Mouse (Mus musculus): ENCODE measurements around the gene Tom1l2.

The Tom1l2 gene

DNA sequence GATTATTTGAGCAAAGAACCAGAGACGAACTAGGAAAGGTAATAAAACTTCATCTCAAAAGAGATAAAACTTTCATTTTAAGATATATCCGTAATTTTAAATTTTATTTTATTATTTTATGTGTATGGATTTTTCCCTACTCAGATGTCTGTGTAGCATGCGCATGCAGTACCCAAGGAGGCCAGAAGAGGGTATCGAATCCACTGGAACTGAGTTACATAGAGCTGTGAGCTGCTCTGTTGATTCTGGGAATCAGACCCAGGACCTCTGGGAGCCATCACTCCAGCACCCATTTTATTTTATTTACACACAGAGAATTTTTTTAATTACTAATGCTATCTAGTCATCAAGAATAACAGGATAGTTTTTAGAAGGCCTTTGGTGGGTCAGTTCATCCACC lies 45.9 kb downstream of the Tom1l2 start:
- DNase-seq (ENCODE audit: extremely low spot score): peak; percentile 25

DNA sequence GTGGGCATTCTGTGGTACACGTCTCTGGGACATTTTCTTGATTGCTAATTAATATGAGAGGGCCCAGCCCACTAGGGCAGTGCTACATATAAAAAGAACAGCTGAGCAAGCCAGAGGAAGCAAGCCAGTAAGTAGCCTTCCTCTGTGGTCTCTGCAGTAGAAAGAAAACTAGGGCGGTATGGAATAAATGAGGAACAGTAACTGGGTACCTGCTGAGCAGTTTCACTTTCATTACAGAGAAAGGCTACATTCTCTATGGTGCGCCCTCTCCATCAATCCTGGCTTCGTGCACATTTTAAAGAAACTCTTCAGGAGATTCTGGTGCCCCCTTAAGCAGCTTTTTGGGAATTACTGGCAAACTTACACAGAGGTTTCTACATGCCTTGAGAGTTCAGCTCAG lies 47.1 kb downstream of the Tom1l2 start:
- DNase-seq (ENCODE audit: extremely low spot score): no peak

DNA sequence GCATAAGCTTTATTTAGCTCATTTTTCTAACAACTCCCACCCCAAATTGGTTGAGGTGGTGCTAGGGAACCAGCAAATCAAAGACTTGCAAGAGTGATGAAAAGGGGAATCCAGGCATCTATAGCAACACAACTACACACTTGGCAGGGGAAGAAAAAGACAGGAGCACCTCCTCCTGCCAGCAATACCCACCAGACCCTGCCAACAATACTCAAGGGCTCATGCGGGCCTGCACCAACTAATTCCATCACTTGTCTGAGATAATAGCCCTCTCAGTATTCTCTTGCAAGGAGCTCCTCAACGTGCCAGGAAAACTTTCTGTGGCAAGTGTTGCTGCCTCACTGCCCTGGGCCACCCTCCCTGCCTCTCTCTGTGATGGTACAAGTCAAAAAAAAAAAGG lies 49.2 kb downstream of the Tom1l2 start:
- DNase-seq (ENCODE audit: extremely low spot score): no peak

DNA sequence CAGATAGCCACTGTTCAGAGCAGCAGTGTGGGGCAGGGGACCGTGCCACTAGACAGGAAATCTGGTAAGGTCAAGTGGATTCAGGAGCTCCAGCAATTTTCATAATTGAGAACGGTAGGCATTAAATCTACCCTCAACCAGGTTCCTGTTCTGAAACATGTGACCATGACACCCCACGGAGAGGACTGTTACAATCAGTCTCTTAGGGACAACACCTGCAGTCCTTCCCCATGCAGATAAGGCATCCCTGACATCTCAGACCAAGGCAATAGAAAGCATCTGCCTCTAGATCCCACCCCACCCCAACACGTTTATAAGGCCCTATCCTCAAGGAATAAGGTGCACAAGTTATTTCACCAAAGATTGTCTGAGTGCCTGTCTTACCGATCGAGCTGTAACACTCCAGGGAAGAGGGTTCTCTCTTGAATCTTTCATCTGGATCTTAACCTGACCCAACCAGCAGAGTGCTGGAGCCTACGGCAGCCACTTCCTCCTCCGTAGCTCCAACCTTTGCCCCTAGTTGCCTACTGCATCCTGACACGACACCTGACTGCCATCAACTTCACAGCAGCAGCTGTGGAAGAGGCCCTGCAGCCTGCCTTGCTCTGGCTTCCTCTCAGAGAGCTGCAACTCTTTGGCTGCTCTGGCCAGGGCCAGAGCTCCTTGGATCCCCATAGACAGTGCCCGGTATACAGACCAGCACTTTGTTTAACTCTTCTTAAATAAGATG lies 50.2 kb downstream of the Tom1l2 start:
- DNase-seq (ENCODE audit: extremely low spot score): no peak

DNA sequence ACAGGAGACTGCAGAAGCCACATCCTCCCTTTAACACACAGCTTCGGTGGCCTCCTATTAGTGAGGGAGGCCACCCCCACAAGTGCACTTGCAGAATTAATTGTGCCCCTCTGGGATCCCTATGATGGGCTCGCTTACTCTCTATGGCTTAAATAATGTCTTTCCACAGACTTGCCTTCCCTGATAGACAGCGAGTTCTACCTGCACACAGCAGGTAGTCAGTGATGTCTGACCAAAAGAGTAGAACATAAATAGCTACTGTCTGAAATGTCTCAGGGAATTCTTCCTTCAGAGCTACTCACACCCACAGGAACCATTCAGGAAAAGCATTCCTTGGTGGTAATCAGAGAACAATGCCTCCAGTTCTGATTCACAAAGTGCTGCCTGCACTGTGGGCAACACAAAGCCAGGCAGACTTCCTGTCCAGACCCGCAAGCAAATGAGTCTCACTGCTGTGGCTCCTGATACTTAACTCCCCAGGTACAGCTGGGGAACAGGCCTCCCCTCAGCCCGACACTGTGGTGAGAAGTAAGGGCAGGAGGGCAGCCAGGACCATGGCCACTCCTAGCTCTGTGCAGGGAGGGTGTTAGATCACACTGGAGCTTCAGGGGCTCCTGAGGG lies 51.0 kb downstream of the Tom1l2 start:
- no peak for DNase-seq (ENCODE audit: extremely low spot score)

DNA sequence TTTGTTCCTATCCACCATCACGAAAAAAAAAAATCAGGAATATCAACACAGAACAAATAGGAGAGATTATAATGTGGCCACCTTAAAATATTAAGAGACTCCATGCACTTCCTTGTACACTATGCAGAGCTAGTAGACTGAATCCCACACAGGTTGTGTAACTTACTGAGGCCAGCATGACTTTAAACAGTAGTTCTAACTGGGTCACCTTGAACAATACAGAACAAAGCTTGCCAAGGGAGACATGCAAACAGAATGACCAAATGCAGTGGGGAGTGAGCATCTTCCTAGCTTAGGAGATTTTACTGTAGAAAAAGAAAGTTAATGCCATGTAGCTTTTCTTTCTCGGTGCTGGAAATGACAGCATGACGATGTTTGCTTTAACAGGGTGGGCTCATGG lies 52.4 kb downstream of the Tom1l2 start:
- DNase-seq (ENCODE audit: extremely low spot score): no peak

DNA sequence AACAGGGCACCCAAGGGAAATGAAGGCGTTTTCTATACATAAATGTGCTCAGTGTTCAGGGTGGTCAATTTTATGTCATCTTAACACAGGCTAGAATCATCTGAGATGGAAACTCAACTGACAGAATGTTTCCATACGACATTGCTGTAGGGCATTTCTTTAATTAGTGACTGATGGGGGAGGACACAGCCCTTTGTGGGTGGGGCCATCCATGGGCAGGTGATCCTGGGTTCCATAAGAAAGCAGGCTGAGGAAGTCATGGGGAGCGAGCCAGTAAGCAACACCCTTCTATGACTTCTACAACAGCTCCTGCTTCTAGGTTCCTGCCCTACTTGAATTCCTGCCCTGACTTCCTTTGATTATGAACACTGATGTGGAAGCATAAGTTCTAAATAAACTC lies 54.9 kb downstream of the Tom1l2 start:
- no peak for DNase-seq (ENCODE audit: extremely low spot score)

DNA sequence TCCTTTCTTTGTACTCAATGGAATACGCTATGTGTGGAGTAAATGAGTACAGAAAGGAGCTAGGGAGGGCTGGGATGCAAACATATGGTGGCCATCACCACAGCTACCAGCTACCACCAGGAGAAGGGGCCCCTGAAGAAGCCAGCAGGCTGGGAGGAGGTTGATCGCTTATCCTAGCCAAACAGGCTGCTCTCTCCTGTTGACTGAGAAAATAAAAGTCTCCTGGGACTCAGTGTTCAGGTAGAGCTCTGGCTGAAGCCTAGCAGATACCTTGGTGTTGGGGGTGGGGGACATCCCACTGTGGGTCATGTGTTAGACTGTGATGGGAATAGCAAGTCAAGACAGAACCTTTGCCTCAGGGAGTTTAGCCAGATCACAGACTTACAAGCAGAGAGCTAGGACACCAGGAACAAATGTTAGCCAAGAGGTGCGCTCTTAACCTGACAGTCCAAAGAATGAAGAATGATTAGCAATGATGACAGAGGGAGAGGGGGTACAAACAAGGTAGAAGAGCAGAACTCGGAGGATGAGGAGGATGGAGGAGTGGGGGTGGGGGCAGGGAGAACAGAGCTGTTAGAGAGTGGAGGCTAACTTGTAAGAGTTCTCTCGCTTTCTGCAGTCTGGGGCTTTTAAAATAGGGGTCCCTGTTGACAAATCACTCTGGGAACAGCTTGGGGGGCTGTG lies 57.9 kb downstream of the Tom1l2 start:
- DNase-seq (ENCODE audit: extremely low spot score): peak; percentile 53

DNA sequence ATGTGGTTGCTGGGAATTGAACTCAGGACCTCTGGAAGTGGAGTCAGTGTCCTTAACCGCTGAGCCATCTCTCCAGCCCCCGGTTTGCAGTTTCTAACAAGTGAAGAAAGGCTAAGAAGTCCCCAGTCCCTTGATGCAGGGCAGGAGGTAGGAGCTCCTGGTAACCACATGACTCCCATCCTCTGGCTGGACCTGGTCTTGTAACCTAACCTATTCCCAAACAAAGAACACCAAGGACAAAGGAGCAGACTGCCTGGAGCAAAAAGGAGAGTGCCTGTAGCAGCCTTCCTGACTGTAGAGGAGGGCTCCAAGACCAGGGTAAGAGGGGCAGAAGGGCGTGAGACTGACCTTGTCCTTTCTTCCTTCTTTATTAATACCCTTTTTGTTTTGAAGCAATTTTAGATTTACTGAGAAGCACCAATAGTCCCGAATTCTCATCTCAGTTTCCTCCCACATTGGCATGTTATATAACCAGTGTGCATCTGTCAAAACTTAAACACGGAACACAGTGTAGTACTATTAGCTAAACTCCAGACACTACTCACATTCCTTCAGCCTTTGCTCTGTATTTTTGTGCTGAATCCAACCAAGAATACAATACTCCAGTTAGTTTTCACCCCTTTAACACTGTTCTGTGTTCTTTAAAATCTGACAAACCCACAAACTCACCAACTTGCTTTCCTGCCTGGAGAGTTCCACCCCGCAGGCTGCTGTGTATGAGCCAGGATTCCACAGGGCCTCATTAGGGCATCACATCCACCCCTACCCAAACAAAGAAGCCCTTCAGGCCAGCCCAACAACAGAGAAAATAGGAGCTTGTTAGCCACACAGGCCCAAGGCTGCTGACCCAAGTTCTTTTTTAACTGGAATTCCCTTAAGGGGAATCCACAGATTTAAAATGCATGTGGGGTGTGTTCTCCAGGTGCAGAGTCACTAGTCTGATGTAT lies 58.7 kb downstream of the Tom1l2 start:
- DNase-seq (ENCODE audit: extremely low spot score): no peak

DNA sequence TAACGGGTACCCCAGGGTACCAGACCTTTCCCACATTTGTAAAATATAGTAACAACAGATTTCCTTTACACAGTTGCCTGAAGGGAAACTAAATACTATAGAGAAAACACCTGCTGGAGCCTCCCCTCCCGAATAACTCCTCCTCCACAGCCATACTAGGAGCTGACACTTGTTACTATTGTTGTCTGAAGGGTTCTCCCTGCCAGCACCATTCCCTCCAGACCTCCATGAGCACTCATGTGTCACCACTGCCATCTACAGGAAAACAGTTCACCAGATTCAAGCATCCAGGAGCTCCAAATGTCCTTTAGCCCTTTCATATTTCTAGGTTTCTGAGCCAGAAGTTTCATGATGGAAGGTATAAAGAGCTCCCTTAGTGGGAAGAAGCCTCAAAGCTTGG lies 60.0 kb downstream of the Tom1l2 start:
- peak; percentile 65 for DNase-seq (ENCODE audit: extremely low spot score)

DNA sequence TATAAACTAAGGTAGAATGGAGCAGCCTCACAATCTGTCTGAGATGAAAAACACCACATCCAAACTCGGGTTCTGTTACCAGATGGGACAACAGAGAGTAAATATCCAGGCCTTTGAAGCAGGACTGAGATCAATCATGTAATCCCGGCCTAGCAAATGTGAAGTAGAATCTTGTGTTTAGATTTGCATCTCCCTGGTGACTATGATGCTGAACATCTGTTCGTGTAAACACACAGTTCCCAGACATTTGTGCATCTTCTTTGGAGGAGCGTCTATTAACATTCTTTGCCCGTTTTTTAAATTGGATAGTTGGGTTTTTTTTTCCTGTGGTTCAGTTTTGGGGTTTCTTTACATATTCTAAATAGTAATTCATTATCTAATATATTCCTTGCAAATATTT lies 63.7 kb downstream of the Tom1l2 start:
- DNase-seq (ENCODE audit: extremely low spot score): no peak

DNA sequence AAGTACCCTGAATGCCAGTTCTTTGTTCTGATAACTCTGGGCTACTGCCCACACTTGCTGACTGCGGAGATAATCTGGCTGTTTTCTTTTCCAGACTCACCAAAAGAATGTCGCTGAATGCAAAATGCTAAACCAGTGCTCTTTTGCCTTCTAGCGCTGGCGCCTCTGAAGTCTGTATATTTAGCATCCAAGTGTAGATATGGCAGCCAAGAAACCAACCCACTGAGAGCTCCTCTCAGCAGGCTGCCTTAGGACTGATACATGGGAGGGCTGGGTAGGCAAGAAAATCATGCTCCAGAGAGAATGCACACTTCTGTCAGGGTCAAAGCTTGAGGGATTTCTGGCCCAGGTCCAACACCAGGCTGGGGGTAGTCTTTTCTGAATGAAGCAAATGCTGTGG lies 66.4 kb downstream of the Tom1l2 start:
- DNase-seq (ENCODE audit: extremely low spot score): no peak

DNA sequence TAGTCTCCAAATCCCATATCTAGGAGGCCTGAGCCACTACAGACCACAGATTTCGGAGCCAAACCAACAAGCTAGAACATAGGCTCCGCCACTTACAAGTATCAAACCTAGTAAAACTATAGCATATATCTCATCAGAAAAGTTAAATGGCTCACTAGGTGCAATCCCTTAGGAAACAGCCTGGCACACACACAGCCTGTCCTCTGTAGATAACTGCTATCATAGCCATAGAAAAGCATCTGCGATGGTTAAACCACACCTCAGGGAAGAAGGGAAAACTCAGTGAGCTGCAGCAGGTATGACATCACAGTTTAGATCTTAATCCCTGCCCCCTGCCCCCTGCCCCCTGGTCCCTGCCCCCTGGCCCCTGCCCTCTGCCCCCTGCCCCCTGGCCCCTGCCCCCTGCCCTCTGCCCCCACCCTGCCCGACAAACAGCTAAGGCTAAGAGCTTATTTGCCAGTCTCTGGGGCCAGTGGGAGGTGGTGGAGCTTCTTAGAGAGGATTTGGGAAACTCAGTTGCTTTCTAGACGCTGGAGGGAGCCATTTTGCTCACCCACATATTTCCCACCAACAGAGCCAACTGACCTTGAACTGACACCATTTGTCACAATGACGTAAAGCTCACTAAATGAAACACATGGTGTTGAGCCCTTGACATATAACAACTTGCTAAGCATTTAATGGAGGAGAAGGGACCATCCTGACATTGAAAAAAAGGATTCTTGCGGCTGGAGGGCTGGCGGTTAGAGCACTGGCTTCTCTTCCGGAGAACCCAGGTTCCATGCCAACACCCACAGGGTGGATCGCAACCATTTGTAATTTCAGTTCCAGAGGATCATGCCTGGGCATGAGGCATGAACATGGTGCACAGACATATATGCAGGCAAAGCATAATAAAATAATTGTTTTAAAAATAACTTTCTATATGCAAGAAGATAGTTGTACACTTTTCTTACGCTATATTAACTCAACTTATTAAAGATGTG lies 72.0 kb downstream of the Tom1l2 start:
- no peak for DNase-seq (ENCODE audit: extremely low spot score)

DNA sequence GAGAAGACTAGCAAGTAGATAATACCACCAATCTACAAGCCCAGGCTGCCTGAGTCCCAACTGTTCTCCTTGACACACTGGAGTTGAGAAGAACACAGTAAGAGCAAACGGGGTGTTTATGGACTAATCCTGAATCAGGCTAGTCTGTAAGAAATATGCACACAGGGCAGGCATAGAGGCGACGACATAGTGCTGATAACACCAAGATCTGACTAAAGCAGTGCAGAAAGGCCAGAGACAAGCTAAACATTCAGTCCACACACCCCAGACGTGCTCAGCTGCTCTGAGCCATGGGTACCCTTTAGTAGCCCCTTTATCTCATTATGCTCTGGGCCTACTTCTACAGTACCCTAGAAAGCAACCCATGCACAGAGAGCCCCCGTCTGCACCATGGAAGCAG lies 73.2 kb downstream of the Tom1l2 start:
- no peak for DNase-seq (ENCODE audit: extremely low spot score)

DNA sequence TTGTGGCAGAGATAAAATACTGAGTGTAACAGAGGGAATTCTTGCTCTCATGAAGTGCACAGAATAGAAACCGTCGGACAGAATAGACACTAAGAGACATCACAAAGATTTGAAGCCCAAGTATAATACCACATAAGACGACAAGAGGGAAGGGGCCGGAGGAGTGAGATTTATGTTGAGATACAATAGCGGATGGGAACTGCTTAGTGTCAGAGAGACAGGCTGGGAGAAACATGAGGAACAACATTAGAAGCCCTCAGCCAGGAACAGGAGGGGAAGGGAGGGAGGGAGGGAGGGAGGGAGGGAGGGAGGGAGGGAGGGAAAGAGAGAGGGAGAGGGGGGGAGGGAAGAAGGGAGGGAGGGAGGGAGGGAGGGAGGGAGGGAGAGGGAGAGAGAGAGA lies 74.9 kb downstream of the Tom1l2 start:
- no peak for DNase-seq (ENCODE audit: extremely low spot score)

DNA sequence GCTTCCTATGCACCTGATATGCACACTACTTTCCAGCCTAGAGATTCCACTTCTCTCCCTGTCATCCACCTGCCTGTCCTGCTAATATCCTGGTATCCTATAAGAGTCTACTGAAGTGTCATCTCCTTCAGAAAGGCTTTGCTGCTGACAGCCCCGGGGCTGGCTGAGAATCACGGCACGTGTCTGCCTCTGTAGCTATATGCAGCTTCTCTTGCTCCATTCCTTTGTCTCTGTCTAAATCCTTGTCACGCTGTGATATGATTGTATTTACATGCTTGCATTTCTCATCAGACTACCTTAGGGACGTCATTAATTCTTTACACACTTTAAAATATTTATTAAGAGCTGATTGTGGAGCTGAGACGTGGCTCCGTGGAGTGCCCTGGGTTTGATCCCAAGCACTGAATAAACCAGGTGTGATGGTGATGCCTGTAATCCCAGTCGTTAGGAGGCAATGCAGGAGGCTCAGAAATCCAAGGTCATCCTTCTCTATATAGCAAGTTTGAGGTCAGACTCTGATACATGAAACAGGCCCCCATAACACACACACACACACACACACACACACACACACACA lies 75.5 kb downstream of the Tom1l2 start:
- DNase-seq (ENCODE audit: extremely low spot score): no peak

DNA sequence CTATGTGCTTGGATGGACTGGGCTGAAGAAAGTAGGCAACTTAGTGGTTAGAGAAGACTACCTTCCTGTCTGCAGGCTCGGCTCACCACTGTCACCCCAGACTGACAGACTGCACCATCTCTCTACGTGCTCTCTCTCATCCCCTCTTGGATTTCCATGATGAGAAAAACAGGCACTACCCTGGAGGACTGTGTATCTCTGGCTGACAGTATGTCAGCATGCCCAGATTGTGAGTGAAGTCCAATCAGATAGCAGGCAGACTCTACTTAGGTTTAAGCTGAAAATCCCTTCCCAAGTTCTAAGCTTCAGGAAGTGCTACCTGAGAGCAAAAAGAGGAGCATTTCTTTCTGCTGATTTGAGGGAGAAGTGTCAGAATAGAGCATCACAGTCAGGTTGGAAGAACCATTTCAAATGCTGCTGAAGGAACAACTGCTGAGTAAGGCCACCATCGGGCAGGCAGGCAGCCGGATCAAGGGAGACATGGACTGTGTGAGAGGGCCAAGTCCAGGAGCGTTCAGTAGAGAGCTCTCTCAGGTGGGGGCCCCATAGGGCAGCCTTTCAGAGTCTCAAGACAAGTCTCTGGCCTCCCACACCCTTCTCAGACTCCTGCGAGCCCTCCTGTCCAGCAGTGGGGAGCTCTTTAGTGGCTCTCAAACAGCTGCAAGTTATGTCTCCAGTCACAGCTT lies 76.2 kb downstream of the Tom1l2 start:
- DNase-seq (ENCODE audit: extremely low spot score): no peak

DNA sequence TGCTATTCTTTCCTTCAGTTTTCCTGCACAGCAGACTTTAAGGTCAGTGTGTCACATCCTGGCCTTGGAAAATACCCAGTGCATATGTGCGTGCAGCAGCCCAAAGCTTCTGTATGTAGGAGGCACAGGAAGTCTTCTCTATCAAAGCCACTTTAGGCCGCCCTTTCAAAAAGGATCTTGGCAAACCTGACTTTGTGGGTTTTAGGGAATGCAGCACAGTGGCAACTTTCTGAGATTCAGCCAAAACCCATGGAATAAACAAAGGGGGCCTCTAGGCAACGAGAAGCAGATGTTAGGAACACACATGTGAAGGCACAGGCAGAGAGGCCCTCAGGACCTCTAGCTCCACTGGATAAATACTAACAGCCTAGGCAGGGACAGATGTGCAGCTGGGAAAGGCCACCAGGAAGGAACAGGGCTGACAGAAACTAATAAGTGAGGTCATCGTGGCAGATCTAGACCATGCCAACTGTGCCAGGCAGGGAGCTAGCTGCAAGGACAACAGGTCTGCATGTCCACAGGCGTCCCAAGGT lies 79.4 kb downstream of the Tom1l2 start:
- peak; percentile 40 for DNase-seq (ENCODE audit: extremely low spot score)

DNA sequence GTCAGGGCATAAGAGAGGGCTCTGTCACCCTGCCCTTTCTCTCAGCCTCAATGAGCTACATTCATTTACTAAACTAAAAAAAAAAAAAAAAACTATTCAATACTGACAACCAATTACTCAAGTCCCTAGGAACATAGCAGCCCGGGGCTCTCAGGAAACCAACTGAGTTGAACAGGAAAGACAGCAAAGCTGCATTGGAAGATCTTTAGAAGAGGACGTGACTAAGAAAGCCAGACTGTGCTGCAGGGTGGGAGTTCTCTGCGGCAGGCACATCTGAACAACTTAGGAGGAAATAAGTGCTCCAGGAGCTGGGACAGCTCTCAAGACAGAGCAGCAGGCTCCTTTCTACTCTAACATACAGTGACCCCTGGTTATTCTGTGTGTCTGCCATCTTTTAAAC lies 84.1 kb downstream of the Tom1l2 start:
- DNase-seq (ENCODE audit: extremely low spot score): no peak
